Mouse (Mus musculus) central nervous system, embryonic 18 days (tissue): Measurements from ENCODE around the gene Fgf16. TPM values are rescaled to one million over a fixed set of nuclear protein-coding genes. Genes with fewer than 3 reads are reported as not detected.

Source experiments
- polyA plus RNA-seq: library from polyadenylated mRNA; depleted of rRNA; stranded (reverse); fragments of >200 nt; gene quantifications from 2 replicates; pipeline ENCODE4 v1.2.3, GENCODE M21; 2012; rRNA removed

The Fgf16 gene
- polyA plus RNA-seq, result 0.19 and 0.29 TPM in 2 replicates

DNA sequence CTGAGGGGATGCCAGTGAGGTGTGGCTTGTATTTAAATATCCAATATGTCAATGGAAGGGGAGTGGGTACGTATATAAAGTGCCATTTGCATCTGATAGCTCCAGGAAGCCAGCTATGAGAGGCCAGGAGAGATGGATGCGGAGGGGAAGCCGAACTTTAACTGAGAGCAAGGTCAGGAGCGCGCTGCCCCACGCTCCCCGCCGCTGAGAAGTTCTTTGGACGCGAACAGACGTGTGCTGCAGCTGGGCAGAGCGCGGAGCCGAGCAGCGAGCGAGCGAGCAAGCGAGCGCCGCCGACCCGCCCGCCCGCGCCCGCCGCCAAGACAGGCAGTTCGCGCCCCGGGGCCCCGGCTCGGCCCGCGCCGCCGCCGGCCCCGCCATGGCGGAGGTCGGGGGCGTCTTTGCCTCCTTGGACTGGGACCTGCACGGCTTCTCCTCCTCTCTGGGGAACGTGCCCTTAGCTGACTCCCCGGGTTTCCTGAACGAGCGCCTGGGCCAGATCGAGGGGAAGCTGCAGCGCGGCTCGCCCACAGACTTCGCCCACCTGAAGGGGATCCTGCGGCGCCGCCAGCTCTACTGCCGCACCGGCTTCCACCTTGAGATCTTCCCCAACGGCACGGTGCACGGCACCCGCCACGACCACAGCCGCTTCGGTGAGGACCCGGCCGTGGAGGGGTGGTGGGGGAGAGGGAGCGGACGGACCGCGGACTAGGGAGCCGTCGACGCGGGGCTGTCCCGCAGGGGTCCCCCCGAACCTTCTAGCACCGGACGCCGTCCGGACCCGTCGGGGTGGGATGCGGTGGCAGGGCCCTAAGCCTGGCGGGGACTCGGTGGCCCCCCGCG lies at the start of gene Fgf16:
Gene Fgf16, plus strand, starts transcription at position 118 of the 843 bp plus-strand sequence.

Other genes starting within 250 kb of the Fgf16 start
- 86.3 and 90.1 TPM in 2 replicates for gene Atrx, start 165.1 kb downstream of the Fgf16 start, polyA plus RNA-seq
- gene Magt1, start 247.6 kb downstream of the Fgf16 start, polyA plus RNA-seq, result 8.2 and 9.0 TPM in 2 replicates